In the genomic region with DNA sequence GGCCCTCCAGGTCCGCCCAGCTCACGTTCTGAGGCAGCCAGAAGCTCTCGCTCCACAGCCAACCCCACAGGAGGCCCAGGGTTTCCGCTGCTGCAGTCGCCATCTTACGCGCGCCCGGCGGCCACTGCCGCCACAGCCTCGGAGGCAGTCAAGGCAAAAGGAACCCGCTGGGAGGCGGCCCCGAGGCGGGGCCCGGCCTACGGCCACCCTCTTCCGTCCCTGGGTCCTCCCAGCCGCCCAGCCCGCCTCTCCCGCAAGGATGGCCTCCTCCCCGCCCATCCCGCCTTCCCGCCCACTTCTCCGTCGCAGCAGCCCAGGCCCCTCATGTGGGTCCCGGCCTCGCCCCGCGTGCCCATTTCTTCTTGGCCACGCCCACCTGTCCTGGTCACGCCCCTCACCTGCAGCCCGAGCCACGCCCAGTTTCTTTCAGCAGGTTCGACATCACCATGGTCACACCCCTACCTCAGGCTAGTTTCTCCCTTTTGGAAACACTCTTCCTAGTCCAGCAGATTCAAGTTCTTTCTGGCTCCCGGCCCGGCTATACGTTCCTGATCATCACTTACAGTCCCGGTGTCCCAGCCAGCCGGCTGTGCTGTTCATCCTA, we compare ENCODE assay signal across 8 mouse cellular contexts. TPM values are rescaled to one million over a fixed set of nuclear protein-coding genes. Genes with fewer than 3 reads are reported as not detected.
DNase-seq lines count a peak whose midpoint lies in the region; ATAC-seq and TF ChIP-seq lines count a peak whose summit lies in the region.

No protein-coding gene starts in this region.

- ATAC-seq in forebrain, embryonic 13.5 days, result peak; percentile 92
- ATAC-seq in liver, embryonic 16.5 days (ENCODE audit: low read depth), result peak; percentile 92
- ATAC-seq in neural tube, embryonic 12.5 days (ENCODE audit: low FRiP score, low read depth), result peak; percentile 91
- ATAC-seq in stomach, postnatal 0 days (ENCODE audit: low FRiP score, low TSS enrichment), result peak; percentile 96

- H3K36me3 ChIP-seq in forebrain, embryonic 13.5 days (ENCODE audit: poor library complexity, severe bottlenecking), result no peaks in the 10 kb centered on the region
- no peaks in the 10 kb centered on the region for H3K36me3 ChIP-seq in liver, embryonic 16.5 days (ENCODE audit: control insufficient read depth, insufficient read depth)
- H3K36me3 ChIP-seq in neural tube, embryonic 12.5 days, result no peaks in the 10 kb centered on the region
- H3K36me3 ChIP-seq in stomach, postnatal 0 days (ENCODE audit: control insufficient read depth, insufficient read depth, low read length), result no peaks in the 10 kb centered on the region

- peaks cover 16% of the 10 kb centered on the region for H3K4me1 ChIP-seq in forebrain, embryonic 13.5 days
- peaks cover 9% of the 10 kb centered on the region for H3K4me1 ChIP-seq in liver, embryonic 16.5 days (ENCODE audit: control insufficient read depth, low read depth, low read length)
- peaks cover 12% of the 10 kb centered on the region for H3K4me1 ChIP-seq in neural tube, embryonic 12.5 days
- no peaks in the 10 kb centered on the region for H3K4me1 ChIP-seq in stomach, postnatal 0 days (replicated peaks; ENCODE audit: control insufficient read depth, insufficient read depth)

- intact Hi-C loops in heart, postnatal 10 days (cut with DNase I), result loop anchor here (1.0 to 10.0 kb wide), 2 partner anchors 47 to 278 kb away; a partner anchor contains a TSS

- TF ChIP-seq EP300 in stomach, postnatal 0 days (optimal IDR thresholded peaks at IDR 0.05), result no peak

- TF ChIP-seq CTCF in stomach, postnatal 0 days (IDR thresholded peaks at IDR 0.05; ENCODE audit: low read depth), result peak; percentile 47

- H3K27me3 ChIP-seq in forebrain, embryonic 13.5 days, result no peaks in the 10 kb centered on the region
- H3K27me3 ChIP-seq in liver, embryonic 16.5 days (ENCODE audit: control insufficient read depth, insufficient read depth, low read depth, low read length), result no peaks in the 10 kb centered on the region; the same call in 1 of the 2 replicates
- no peaks in the 10 kb centered on the region for H3K27me3 ChIP-seq in neural tube, embryonic 12.5 days (replicated peaks)
- no peaks in the 10 kb centered on the region for H3K27me3 ChIP-seq in stomach, postnatal 0 days (ENCODE audit: control insufficient read depth, insufficient read depth, low read length)

- peak overlapping the region; percentile 81 for H3K4me3 ChIP-seq in forebrain, embryonic 13.5 days
- peak overlapping the region; percentile 71 for H3K4me3 ChIP-seq in liver, embryonic 16.5 days (ENCODE audit: low read depth, low read length)
- peak overlapping the region; percentile 63 for H3K4me3 ChIP-seq in neural tube, embryonic 12.5 days
- peak overlapping the region; percentile 72 for H3K4me3 ChIP-seq in stomach, postnatal 0 days (ENCODE audit: low read depth, low read length)

- no peaks in the 10 kb centered on the region for H3K9me3 ChIP-seq in forebrain, embryonic 13.5 days (replicated peaks)
- no peaks in the 10 kb centered on the region for H3K9me3 ChIP-seq in liver, embryonic 16.5 days (replicated peaks; ENCODE audit: control insufficient read depth, low read length)
- no peaks in the 10 kb centered on the region for H3K9me3 ChIP-seq in neural tube, embryonic 12.5 days
- H3K9me3 ChIP-seq in stomach, postnatal 0 days (ENCODE audit: control insufficient read depth, low read length), result no peaks in the 10 kb centered on the region

- peak overlapping the region; percentile 93 for H3K27ac ChIP-seq in forebrain, embryonic 13.5 days
- peak overlapping the region; percentile 41; the same call in 1 of the 2 replicates for H3K27ac ChIP-seq in liver, embryonic 16.5 days (ENCODE audit: low read length)
- peak overlapping the region; percentile 79 for H3K27ac ChIP-seq in neural tube, embryonic 12.5 days
- peak overlapping the region; percentile 92 for H3K27ac ChIP-seq in stomach, postnatal 0 days (replicated peaks)

- DNase-seq in ES-CJ7 (ENCODE audit: low read depth, low spot score), result peak; percentile 98
- peak; percentile 73 for DNase-seq in cerebellum, adult 11 months
- peak; percentile 89 to 91 for DNase-seq in heart, postnatal 10 days
- DNase-seq in large intestine, adult 2 months (ENCODE audit: low read depth, low spot score), result peak; percentile 62
- peak; percentile 96 for DNase-seq in stomach, postnatal 0 days (ENCODE audit: low spot score)

- peak overlapping the region; percentile 70 for H3K4me2 ChIP-seq in forebrain, embryonic 13.5 days
- H3K4me2 ChIP-seq in liver, embryonic 16.5 days (ENCODE audit: low read depth, low read length), result peak overlapping the region; percentile 92
- H3K4me2 ChIP-seq in neural tube, embryonic 12.5 days (replicated peaks), result peak overlapping the region; percentile 84
- peak overlapping the region; percentile 86 for H3K4me2 ChIP-seq in stomach, postnatal 0 days (replicated peaks; ENCODE audit: low read depth)

- peak overlapping the region; percentile 78 for H3K9ac ChIP-seq in forebrain, embryonic 13.5 days
- peak overlapping the region; percentile 66 for H3K9ac ChIP-seq in liver, embryonic 16.5 days (ENCODE audit: low read depth, low read length)
- H3K9ac ChIP-seq in neural tube, embryonic 12.5 days, result peak overlapping the region; percentile 93
- peak overlapping the region; percentile 81 for H3K9ac ChIP-seq in stomach, postnatal 0 days (ENCODE audit: low read length)

- WGBS in forebrain, embryonic 13.5 days, result 0% methylated on average over 34 of the region's 41 CpGs
- 1% methylated on average over 41 of the region's 41 CpGs for WGBS in large intestine, adult 2 months
- WGBS in liver, embryonic 16.5 days (ENCODE audit: insufficient replicate concordance), result under 1% methylated on average over 35 of the region's 41 CpGs
- 0% methylated on average over 41 of the region's 41 CpGs for WGBS in neural tube, embryonic 12.5 days
- WGBS in stomach, postnatal 0 days, result 0% methylated on average over 38 of the region's 41 CpGs

RNA-seq across cellular contexts. Expression of a gene that starts 0.3 kb away (rescaled TPM):
- polyA plus RNA-seq in forebrain, embryonic 13.5 days (2015; fragmentation: Nextera tagmentation; extraction: Ambion mirVana), result 62.6 and 67.2 TPM in 2 replicates
- total RNA-seq in heart, postnatal 10 days (2021), result 10 to 100 TPM; 26.4 to 28.1 TPM
- polyA plus RNA-seq in large intestine, adult 2 months (2012; rRNA removed), result 13.9 and 15.6 TPM in 2 replicates
- 6.9 and 8.5 TPM in 2 replicates for polyA plus RNA-seq in liver, embryonic 16.5 days (2015; fragmentation: Nextera tagmentation; extraction: Ambion mirVana)
- 65.6 and 67.3 TPM in 2 replicates for polyA plus RNA-seq in neural tube, embryonic 12.5 days (2016; fragmentation: Nextera tagmentation; extraction: Ambion mirVana)
- polyA plus RNA-seq in stomach, postnatal 0 days (2015; fragmentation: Nextera tagmentation; extraction: Ambion mirVana), result 32.2 and 33.6 TPM in 2 replicates

RNA-seq across cellular contexts. Expression of a gene that starts 47.0 kb away (rescaled TPM):
- 177 and 190 TPM in 2 replicates for polyA plus RNA-seq in forebrain, embryonic 13.5 days (2015; fragmentation: Nextera tagmentation; extraction: Ambion mirVana)
- 100 to 1,000 TPM; 212 to 221 TPM for total RNA-seq in heart, postnatal 10 days (2021)
- polyA plus RNA-seq in large intestine, adult 2 months (2012; rRNA removed), result 246 and 278 TPM in 2 replicates
- 71.0 and 77.1 TPM in 2 replicates for polyA plus RNA-seq in liver, embryonic 16.5 days (2015; fragmentation: Nextera tagmentation; extraction: Ambion mirVana)
- 169 and 170 TPM in 2 replicates for polyA plus RNA-seq in neural tube, embryonic 12.5 days (2016; fragmentation: Nextera tagmentation; extraction: Ambion mirVana)
- polyA plus RNA-seq in stomach, postnatal 0 days (2015; fragmentation: Nextera tagmentation; extraction: Ambion mirVana), result 199 and 206 TPM in 2 replicates

RNA-seq across cellular contexts. Expression of a gene that starts 55.1 kb away (rescaled TPM):
- 1.2 and 1.3 TPM in 2 replicates for polyA plus RNA-seq in forebrain, embryonic 13.5 days (2015; fragmentation: Nextera tagmentation; extraction: Ambion mirVana)
- 100 to 1,000 TPM in 1 of 2 experiments, 10 to 100 TPM in 1; 74.8 to 238 TPM for total RNA-seq in heart, postnatal 10 days (2021)
- polyA plus RNA-seq in large intestine, adult 2 months (2012; rRNA removed), result 116 and 180 TPM in 2 replicates
- polyA plus RNA-seq in liver, embryonic 16.5 days (2015; fragmentation: Nextera tagmentation; extraction: Ambion mirVana), result 36.3 and 42.2 TPM in 2 replicates
- 0.97 and 1.4 TPM in 2 replicates for polyA plus RNA-seq in neural tube, embryonic 12.5 days (2016; fragmentation: Nextera tagmentation; extraction: Ambion mirVana)
- polyA plus RNA-seq in stomach, postnatal 0 days (2015; fragmentation: Nextera tagmentation; extraction: Ambion mirVana), result 6.8 and 7.9 TPM in 2 replicates

Comparison
In these comparisons a context has a peak if more than half of its experiments do, and no peak if none do; other contexts are left out.
1. Peak in every context shown above with its lines: DNase-seq, ATAC-seq, H3K4me3 ChIP-seq and H3K27ac ChIP-seq.
2. H3K27ac ChIP-seq: peak in every context shown above with its lines; median percentile 93 in forebrain, embryonic 13.5 days; 92 in stomach, postnatal 0 days; 79 in neural tube, embryonic 12.5 days; 41 in liver, embryonic 16.5 days.